In genomic region chr10:94976329-94976728, GRCm38 (mm10) we compare ENCODE assay signal across 11 mouse cellular contexts. TPM values are rescaled to one million over a fixed set of nuclear protein-coding genes. Genes with fewer than 3 reads are reported as not detected.
DNase-seq lines count a peak whose midpoint lies in the region; ATAC-seq and TF ChIP-seq lines count a peak whose summit lies in the region.
"Had no signal": no experiment of that assay in that cellular context is flagged by ENCODE, and none has a peak within 500 bp of the region (broad histone marks: within the 10 kb centered on the region; RNA-seq: fewer than 3 reads in every experiment).

No protein-coding gene starts in this region.

- H3K9me3 ChIP-seq in heart, embryonic 10.5 days: no peaks in the 10 kb centered on the region
- H3K9me3 ChIP-seq in neural tube, embryonic 15.5 days (replicated peaks): no peaks in the 10 kb centered on the region
- no peaks in the 10 kb centered on the region for H3K9me3 ChIP-seq in midbrain, embryonic 16.5 days (replicated peaks; ENCODE audit: control insufficient read depth, low read length, poor library complexity, severe bottlenecking)
- H3K9me3 ChIP-seq: embryonic facial prominence, embryonic 15.5 days had no signal

- TF ChIP-seq EP300 in heart, adult 2 months (IDR thresholded peaks at IDR 0.05; ENCODE audit: insufficient read depth, low read depth, low read length): no peak

- no peak overlapping the region for H3K27ac ChIP-seq in heart, adult 2 months
- no peak overlapping the region for H3K27ac ChIP-seq in heart, embryonic 10.5 days
- H3K27ac ChIP-seq in neural tube, embryonic 15.5 days (replicated peaks): no peak overlapping the region
- H3K27ac ChIP-seq in midbrain, embryonic 16.5 days (ENCODE audit: low read length): no peak overlapping the region
- H3K27ac ChIP-seq: embryonic facial prominence, embryonic 15.5 days had no signal

- H3K27me3 ChIP-seq in heart, adult 2 months (ENCODE audit: control insufficient read depth, insufficient read depth, low read length): no peaks in the 10 kb centered on the region
- H3K27me3 ChIP-seq in heart, embryonic 10.5 days (ENCODE audit: insufficient read depth, poor library complexity, severe bottlenecking): 0 out of 2 replicates have a peak, but pooled peaks cover 3% of the 10 kb centered on the region
- no peaks in the 10 kb centered on the region for H3K27me3 ChIP-seq in neural tube, embryonic 15.5 days (replicated peaks)
- no peaks in the 10 kb centered on the region for H3K27me3 ChIP-seq in midbrain, embryonic 16.5 days (ENCODE audit: control insufficient read depth, insufficient read depth, low read depth, low read length)
- H3K27me3 ChIP-seq: embryonic facial prominence, embryonic 15.5 days had no signal

- TF ChIP-seq CTCF in heart, adult 2 months (IDR thresholded peaks at IDR 0.05): peak; percentile 48

- TF ChIP-seq POLR2A in heart, adult 2 months (IDR thresholded peaks at IDR 0.05; ENCODE audit: insufficient read depth, low read depth, low read length): no peak

- H3K4me1 ChIP-seq in heart, adult 2 months (ENCODE audit: control insufficient read depth, insufficient read depth, low read length): peaks cover 3% of the 10 kb centered on the region
- H3K4me1 ChIP-seq in heart, embryonic 10.5 days: no peaks in the 10 kb centered on the region
- H3K4me1 ChIP-seq in neural tube, embryonic 15.5 days: peaks cover 5% of the 10 kb centered on the region
- H3K4me1 ChIP-seq in midbrain, embryonic 16.5 days (ENCODE audit: control insufficient read depth, insufficient read depth, low read length): peaks cover 13% of the 10 kb centered on the region
- H3K4me1 ChIP-seq: embryonic facial prominence, embryonic 15.5 days had no signal

- ATAC-seq in neural tube, embryonic 15.5 days (ENCODE audit: low FRiP score): no peak
- ATAC-seq in erythroblast, adult 5-6 weeks (replicated peaks; ENCODE audit: low FRiP score, poor library complexity, severe bottlenecking): 0 out of 2 replicates have a peak, but pooled peaks have one; percentile 39
- no peak for ATAC-seq in midbrain, embryonic 16.5 days
- ATAC-seq: activated CD4-positive, CD25-positive, alpha-beta regulatory T cell, adult 4 months; hindbrain, embryonic 16.5 days had no signal

- intact Hi-C loops in heart, adult 2 months (cut with DNase I): no loop called here

- H3K36me3 ChIP-seq in heart, adult 2 months (ENCODE audit: control insufficient read depth, insufficient read depth, low read length): no peaks in the 10 kb centered on the region; the same call in 1 of the 2 replicates
- no peaks in the 10 kb centered on the region for H3K36me3 ChIP-seq in heart, embryonic 10.5 days
- no peaks in the 10 kb centered on the region for H3K36me3 ChIP-seq in neural tube, embryonic 15.5 days
- no peaks in the 10 kb centered on the region for H3K36me3 ChIP-seq in midbrain, embryonic 16.5 days (ENCODE audit: control insufficient read depth, insufficient read depth, low read length)
- H3K36me3 ChIP-seq: embryonic facial prominence, embryonic 15.5 days had no signal

- no peak overlapping the region for H3K4me2 ChIP-seq in neural tube, embryonic 15.5 days
- H3K4me2 ChIP-seq in midbrain, embryonic 16.5 days (ENCODE audit: low read length): no peak overlapping the region
- H3K4me2 ChIP-seq: embryonic facial prominence, embryonic 15.5 days had no signal

- H3K9ac ChIP-seq in heart, adult 2 months (ENCODE audit: low read depth, low read length): no peak overlapping the region
- H3K9ac ChIP-seq in neural tube, embryonic 15.5 days (replicated peaks): no peak overlapping the region
- no peak overlapping the region for H3K9ac ChIP-seq in midbrain, embryonic 16.5 days (ENCODE audit: low read depth, low read length)
- H3K9ac ChIP-seq: embryonic facial prominence, embryonic 15.5 days had no signal

- 60% methylated on average over 5 of the region's 5 CpGs for WGBS in heart, adult 2 months
- WGBS in heart, embryonic 10.5 days: 59% methylated on average over 5 of the region's 5 CpGs
- 65% methylated on average over 5 of the region's 5 CpGs for WGBS in neural tube, embryonic 15.5 days
- WGBS in midbrain, embryonic 16.5 days: 61% methylated on average over 5 of the region's 5 CpGs

- no peaks in the 10 kb centered on the region for H3K79me2 ChIP-seq in heart, adult 2 months (replicated peaks; ENCODE audit: control insufficient read depth, insufficient read depth, low read length)

- no peak for DNase-seq in heart, adult 2 months
- DNase-seq in heart, embryonic 10.5 days (ENCODE audit: low spot score): no peak
- peak; percentile 26 for DNase-seq in neural tube, embryonic 10.5 days (ENCODE audit: extremely low spot score, low spot score)
- DNase-seq in thymus, postnatal 14 days: peak; percentile 60
- DNase-seq in frontal cortex, postnatal 14 days (ENCODE audit: low spot score in 2 of 2): no peak

- no peak overlapping the region for H3K4me3 ChIP-seq in heart, adult 2 months
- no peak overlapping the region for H3K4me3 ChIP-seq in heart, embryonic 10.5 days
- H3K4me3 ChIP-seq in neural tube, embryonic 15.5 days (replicated peaks): no peak overlapping the region
- H3K4me3 ChIP-seq in midbrain, embryonic 16.5 days (ENCODE audit: low read depth, low read length): no peak overlapping the region
- H3K4me3 ChIP-seq: embryonic facial prominence, embryonic 15.5 days had no signal

RNA-seq across cellular contexts. Expression of gene Plxnc1, which starts 31.7 kb away (rescaled TPM):
- 1 to 10 TPM; 2.0 to 2.3 TPM for total RNA-seq in heart, adult 2 months (2021)
- polyA plus RNA-seq in heart, adult 2 months (2012; rRNA removed): 0.84 and 1.3 TPM in 2 replicates
- 2.2 and 3.4 TPM in 2 replicates for polyA plus RNA-seq in heart, embryonic 10.5 days (2016; fragmentation: Nextera tagmentation; extraction: Ambion mirVana)
- polyA plus RNA-seq in neural tube, embryonic 15.5 days (2015; fragmentation: Nextera tagmentation; extraction: Ambion mirVana): 7.6 and 9.8 TPM in 2 replicates
- 16.9 and 19.0 TPM in 2 replicates for total RNA-seq in erythroblast, adult 5-6 weeks (2015; ENCODE audit: low replicate concordance)
- total RNA-seq in erythroblast, adult 5-6 weeks (2017; ENCODE audit: low replicate concordance): 18.7 and 40.6 TPM in 2 replicates
- 14.6 and 15.4 TPM in 2 replicates for polyA plus RNA-seq in midbrain, embryonic 16.5 days (2015; fragmentation: Nextera tagmentation; extraction: Ambion mirVana)

Comparison
In these comparisons a context has a peak if more than half of its experiments do, and no peak if none do; other contexts are left out.
1. DNase-seq: peak in neural tube, embryonic 10.5 days (single experiment) and thymus, postnatal 14 days (single experiment); none in heart, adult 2 months (0 of 2), heart, embryonic 10.5 days (single experiment) and frontal cortex, postnatal 14 days (0 of 2).